19 mouse cellular contexts compared by ENCODE assay signal in genomic region chr5:30630401-30630800, GRCm38 (mm10). TPM values are rescaled to one million over a fixed set of nuclear protein-coding genes. Genes with fewer than 3 reads are reported as not detected.
DNase-seq lines count a peak whose midpoint lies in the region.
"Had no signal": no experiment of that assay in that cellular context is flagged by ENCODE, and none has a peak within 500 bp of the region (broad histone marks: within the 10 kb centered on the region; RNA-seq: fewer than 3 reads in every experiment).

No protein-coding gene starts in this region.

- intact Hi-C loops in left cerebral cortex, postnatal 25 days (cut with DNase I), result no loop called here

- DNase-seq in heart, adult 11 months, result peak; percentile 84
- DNase-seq in heart, adult 18-20 months, result no peak
- peak; percentile 72 for DNase-seq in right cerebral cortex, adult 18-20 months
- no peak for DNase-seq in right cerebral cortex, postnatal 4 days
- DNase-seq in left cerebral cortex, postnatal 25 days (ENCODE audit: low spot score in 2 of 2), result peak; percentile 50 to 82
- no peak for DNase-seq in cerebellum, adult 11-12 months
- DNase-seq in spleen, postnatal 36 days (ENCODE audit: low spot score in 2 of 2), result no peak
- DNase-seq: B cell, adult 2 months; cerebellum, adult 18-20 months; cerebellum, postnatal 10 days; heart, postnatal 4 days; kidney, adult 9 months; kidney, postnatal 14 days; layer of hippocampus, adult 9-11 months; lung, embryonic 14.5 days; thymus, adult 18-20 months; thymus, postnatal 25 days had no signal

RNA-seq across cellular contexts. Expression of gene Slc35f6, which starts 17.3 kb away (rescaled TPM):
- 10 to 100 TPM; 44.7 to 51.8 TPM for total RNA-seq in heart, adult 18-20 months (2021)
- total RNA-seq in left cerebral cortex, postnatal 25 days (2021), result 10 to 100 TPM; 40.5 to 40.9 TPM

RNA-seq across cellular contexts. Expression of gene Cenpa, which starts 36.2 kb away (rescaled TPM):
- total RNA-seq in heart, adult 18-20 months (2021), result 10 to 100 TPM; 58.6 to 66.5 TPM
- 1 to 10 TPM; 6.7 to 8.0 TPM for total RNA-seq in left cerebral cortex, postnatal 25 days (2021)

RNA-seq across cellular contexts. Expression of gene Kcnk3, which starts 42.4 kb away (rescaled TPM):
- 100 to 1,000 TPM; 237 to 244 TPM for total RNA-seq in heart, adult 18-20 months (2021)
- 10 to 100 TPM; 21.3 to 21.6 TPM for total RNA-seq in left cerebral cortex, postnatal 25 days (2021)
- total RNA-seq: common myeloid progenitor, adult 5-6 weeks; megakaryocyte progenitor cell, adult 5-6 weeks had no signal

Comparison
In these comparisons a context has a peak if more than half of its experiments do, and no peak if none do; other contexts are left out.
1. DNase-seq: peak in heart, adult 11 months (single experiment), right cerebral cortex, adult 18-20 months (single experiment) and left cerebral cortex, postnatal 25 days (2 of 2); none in heart, adult 18-20 months (0 of 2), right cerebral cortex, postnatal 4 days (single experiment), cerebellum, adult 11-12 months (single experiment) and spleen, postnatal 36 days (0 of 2).
2. RNA of gene Cenpa, which starts 36.2 kb away (total RNA-seq): 58.6 to 66.5 TPM in heart, adult 18-20 months; 6.7 to 8.0 TPM in left cerebral cortex, postnatal 25 days; every median in the first group is over 4 times any median in the second.
3. RNA of gene Kcnk3, which starts 42.4 kb away (total RNA-seq): 237 to 244 TPM in heart, adult 18-20 months; 21.3 to 21.6 TPM in left cerebral cortex, postnatal 25 days; every median in the first group is over 10 times any median in the second.